Mouse (Mus musculus) gastrocnemius, adult 18-20 months (tissue): ENCODE measurements around the gene Rexo4. TPM values are rescaled to one million over a fixed set of nuclear protein-coding genes. Genes with fewer than 3 reads are reported as not detected.

Source experiments
- DNase-seq: peaks from one replicate; pipeline ENCODE4 v3.0.0; 2021; ENCODE audit warnings: low spot score
- long read RNA-seq, 2 experiments: library from polyadenylated mRNA; stranded (forward); transcript quantifications; one replicate each; pipeline ENCODE4 v2.0.0; 2021
- total RNA-seq, 2 experiments: library from RNA; stranded (reverse); gene quantifications; 2 replicates each; pipeline ENCODE4 v1.2.3; 2021

Gene Rexo4
- 10 to 100 TPM; 14.4 to 14.7 TPM for total RNA-seq
- long read RNA-seq, experiment 1, transcript Rexo4-201 (8 exons, 2,281 nt) = major isoform, 16 of 26 reads
- long read RNA-seq, experiment 1, partial matches to known transcripts = 4 of 26 reads
- long read RNA-seq, experiment 1, other reads (novel, unspliced or antisense) = 5 of 26 reads
- long read RNA-seq, experiment 2, transcript Rexo4-201 (8 exons, 2,281 nt) = major isoform, 19 of 23 reads
- long read RNA-seq, experiment 2, partial matches to known transcripts = 0 of 23 reads
- long read RNA-seq, experiment 2, other reads (novel, unspliced or antisense) = 4 of 23 reads

DNA sequence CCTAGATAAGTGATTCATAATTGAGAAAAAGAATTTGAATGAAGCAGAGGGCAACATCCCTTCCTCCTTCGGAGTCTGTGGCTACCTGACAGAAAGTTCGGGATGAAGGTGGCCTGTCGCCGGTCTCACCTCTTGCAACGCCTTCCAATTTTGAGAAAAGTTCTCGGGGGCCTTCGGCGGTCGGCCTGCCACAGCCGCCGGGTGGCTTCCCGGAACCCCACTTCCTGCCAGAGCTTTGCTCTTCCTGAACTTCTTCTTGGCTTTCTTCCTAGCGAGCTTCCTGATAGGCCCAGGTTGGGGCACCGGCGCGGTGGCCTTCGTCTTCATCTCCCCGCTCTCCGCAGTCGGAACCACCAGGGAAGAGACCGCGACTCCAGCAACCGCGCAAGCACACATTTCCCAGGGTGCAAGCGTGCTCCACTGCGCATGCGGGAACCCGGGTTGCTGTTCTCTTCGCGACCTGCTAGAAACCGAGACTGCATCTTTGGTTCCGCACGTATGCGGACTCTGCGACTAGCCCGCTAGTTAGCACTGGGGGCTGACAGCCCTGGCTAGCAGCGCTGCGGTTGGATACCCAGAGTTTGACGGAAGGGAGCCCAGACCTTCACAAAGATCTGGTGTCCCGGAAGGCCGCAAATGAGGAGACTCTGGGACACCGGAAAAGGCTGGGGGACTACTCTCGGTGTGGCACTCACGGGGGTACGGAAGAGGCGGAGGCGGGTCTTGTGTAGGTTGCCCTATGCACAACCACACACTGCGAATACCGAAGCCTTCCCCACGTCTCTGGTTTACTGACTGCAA is at the start of gene Rexo4:
Rexo4 (minus strand) TSS at position 464 of the 801 bp plus-strand sequence.
- DNase-seq = peak; percentile 94

GRCm38 (mm10) chr2:27009714-27010244 is 45.6 kb upstream of the Rexo4 start, which contains the start of gene Cacfd1:
Gene Cacfd1, plus strand, starts transcription at chr2:27009926.
- peak; percentile 82 for DNase-seq

DNA sequence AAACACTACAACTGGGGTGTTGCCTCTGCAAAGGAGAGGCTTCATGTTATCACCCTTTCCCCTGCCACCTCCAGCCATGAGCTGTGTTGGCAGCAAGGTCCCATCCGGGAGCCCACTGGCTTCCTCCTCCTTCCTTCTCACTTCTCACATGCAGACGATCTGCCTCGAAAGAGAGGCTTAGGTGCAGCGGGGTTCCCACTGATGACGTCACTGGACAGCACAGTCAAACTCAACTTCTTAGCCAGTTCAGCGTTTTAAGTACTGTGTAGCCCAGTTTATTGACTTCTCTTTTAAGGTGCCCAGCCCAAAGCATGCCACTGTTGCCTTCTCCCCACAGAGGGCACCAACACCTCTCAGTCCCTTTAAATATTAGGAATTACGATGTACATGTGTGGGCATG is 43.5 kb upstream of the Rexo4 start:
- DNase-seq = no peak

DNA sequence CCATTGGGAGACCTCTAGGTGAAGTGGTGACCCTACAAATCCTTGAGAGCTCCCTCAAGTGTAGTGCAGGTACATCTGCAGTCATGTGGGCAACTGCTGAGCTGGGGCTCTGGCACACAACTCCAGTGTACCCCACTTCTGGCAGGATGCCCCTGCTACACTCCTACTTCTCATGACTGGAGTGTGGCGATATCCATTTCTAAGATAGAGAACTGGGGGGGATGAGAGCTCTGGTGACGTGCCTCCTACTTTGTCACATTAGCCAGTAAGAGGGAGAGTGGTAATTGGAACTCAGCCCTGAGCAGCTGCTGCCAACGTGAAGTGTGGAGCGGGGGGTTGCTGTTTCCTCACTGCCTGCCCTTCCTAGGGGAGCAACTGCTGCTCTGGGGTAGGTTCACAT is 42.1 kb upstream of the Rexo4 start:
- DNase-seq = no peak

DNA sequence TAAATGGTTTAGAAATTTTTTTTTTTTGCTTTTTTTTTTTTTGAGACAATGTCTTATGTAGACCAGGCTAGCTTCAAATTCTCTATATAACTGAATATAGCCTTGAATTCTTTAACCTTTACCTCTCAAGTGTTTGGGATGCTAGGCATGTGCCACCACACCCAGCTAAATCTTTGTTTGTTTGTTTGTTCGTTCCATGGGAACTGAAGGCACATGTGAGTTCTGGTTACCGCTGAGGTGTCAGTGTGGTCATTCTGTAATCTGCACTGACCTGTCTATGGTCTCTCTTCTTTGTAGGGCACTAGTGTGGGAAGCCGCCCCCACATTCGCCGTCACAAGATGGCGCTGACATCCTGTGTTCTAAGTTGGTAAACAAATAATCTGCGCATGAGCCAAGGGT is 33.8 kb upstream of the Rexo4 start:
- no peak for DNase-seq

DNA sequence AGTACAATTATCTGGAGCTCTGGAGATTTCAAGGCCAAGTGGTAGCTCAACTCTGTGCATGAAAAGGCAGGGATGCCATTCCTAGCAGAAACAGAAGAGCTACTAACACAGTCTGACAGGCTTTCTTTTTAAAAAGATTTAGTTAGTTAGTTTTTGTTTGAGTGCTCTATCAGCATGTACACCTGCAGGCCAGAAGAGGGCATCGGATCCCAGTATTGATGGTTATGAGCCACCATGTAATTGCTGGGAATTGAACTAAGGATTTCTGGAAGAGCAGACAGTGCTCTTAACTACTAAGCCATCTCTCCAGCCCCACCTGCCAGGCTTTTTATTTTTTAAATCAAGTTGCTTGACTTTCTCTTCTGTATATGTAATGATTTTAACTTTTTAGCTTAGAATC is 33.3 kb upstream of the Rexo4 start:
- DNase-seq = no peak

- no peak for DNase-seq
These were observed 29.8 kb upstream of the Rexo4 start for GRCm38 (mm10) chr2:26993936-26994335.

- DNase-seq = no peak
These were observed 20.5 kb upstream of the Rexo4 start for GRCm38 (mm10) chr2:26984640-26985039.

DNA sequence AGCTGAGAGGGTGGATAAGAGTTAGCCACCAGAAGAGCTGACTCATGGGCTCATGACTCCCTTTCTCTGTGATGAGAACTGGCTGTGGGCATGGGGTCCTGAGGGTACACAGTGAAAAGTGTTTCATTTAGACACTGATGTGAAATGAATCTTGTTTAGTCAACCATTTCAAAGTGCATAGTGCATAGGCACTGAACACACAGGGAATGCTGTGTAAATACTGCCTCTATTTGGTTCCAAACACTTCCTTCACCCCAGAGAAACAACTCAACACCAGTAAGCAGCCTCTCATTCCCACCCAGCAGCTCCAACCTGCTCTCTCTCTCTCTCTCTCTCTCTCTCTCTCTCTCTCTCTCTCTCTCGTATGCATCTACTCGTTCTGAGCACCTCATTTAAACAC is 20.0 kb upstream of the Rexo4 start:
- DNase-seq = no peak

DNA sequence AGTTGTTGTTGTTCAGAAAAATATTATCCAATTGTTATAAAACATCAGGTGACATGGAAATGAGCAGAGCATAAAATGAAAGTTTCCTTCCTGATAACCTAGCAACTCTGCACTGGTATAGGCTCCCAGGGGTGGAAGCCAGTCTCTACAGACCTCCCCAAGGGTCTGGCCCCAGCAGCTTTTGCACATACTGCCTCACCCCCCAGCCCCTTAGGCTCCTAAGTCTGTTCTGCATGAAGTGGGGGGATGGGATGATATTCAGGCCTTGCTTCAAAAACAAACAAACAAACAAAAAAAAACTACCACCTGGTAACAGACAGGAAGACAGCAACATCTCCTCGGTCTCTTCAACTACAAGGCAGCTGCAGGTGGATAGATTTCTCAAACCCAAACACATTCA is 16.2 kb upstream of the Rexo4 start:
- DNase-seq = no peak

DNA sequence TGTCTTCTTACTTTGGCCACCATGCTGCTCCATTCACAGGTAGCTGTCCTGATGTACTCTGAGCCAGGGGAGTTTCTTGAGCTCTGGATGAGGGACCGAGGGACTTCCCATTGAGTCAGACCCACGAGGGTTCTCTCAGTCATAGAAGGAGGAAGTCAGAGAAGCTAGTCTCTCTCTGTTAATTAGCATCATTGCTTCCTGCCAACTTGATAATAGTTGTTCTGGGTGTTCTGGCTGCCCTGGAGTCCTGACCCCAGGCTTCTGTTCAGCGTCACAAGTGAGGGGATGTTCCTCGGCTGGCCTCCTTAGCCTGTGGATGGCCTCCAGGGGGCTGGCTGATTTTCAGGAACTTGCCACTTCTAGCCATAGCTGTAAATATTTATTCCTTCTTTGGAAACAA is 9.8 kb upstream of the Rexo4 start:
- no peak for DNase-seq

- DNase-seq = no peak
These were observed 8.9 kb upstream of the Rexo4 start, which contains the start of gene Adamts13 for GRCm38 (mm10) chr2:26973116-26973515. Gene Adamts13, plus strand, starts transcription at chr2:26973416.

DNA sequence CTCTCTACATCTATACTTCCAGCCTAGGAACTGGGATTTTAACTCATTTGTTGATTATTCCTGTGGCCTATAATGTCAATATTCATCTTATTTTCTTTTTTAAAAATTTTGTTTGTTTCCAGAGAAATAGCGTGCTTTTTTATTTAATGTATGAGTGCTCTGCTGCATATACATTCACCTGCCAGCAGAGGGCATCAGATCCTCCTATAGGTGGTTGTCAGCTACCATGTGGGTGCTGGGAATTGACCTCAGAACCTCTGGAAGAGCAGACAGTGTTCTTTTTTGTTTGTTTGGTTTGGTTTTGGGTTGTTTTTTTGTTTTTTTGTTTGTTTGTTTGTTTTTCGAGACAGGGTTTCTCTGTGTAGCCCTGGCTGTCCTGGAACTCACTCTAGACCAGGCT is 3.1 kb upstream of the Rexo4 start:
- no peak for DNase-seq

DNA sequence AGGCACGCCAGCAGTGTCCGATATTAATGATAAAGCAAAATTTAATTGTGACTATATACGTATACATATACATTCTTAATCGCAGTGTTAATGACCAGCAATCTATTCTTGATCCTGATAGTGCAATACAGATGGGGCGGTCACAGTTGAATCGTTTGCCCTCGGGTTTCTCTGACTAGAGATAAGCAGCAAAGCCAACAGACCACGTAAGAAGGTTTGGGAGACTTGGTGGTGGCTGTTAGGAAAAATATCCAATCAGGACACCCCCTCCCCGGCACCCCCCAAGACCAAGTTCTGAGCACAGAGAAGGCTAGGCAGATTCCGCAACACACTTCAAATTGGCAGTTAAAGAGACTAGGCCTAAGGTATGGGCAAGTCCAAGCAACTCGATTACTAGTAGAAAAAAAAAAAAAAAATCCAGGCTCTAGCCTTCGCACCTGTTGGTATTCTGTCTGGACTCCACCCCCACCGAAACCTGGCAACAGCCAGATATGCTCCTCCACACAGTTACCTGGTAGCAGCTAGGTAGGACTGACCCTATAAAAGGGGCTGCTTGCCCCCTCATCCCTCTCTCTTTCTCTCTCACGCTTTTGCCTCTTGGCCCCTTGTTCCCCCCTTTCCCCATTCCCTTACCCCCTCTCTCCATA is 661 bp upstream of the Rexo4 start:
- DNase-seq = no peak

DNA sequence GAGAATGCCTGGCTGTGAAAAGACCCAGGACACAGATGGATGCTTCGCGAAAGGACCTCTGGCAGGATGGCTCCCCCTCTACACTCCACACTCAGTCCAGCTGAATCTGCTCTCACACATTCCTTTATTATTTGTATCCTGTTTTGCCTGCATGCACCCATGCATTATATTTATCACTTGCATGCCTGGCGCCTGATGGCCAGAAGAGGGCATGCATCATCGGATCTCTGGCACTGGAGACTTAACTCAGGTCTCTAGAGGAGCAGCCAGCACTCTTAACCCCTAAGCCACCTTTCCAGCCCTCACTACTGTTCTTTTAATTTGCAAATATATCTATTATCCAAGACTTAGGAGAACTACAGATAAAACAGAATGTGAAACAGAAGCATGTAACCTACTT is 3.4 kb downstream of the Rexo4 start:
- no peak for DNase-seq

GRCm38 (mm10) chr2:26957488-26957859 is 6.7 kb downstream of the Rexo4 start:
- no peak for DNase-seq

DNA sequence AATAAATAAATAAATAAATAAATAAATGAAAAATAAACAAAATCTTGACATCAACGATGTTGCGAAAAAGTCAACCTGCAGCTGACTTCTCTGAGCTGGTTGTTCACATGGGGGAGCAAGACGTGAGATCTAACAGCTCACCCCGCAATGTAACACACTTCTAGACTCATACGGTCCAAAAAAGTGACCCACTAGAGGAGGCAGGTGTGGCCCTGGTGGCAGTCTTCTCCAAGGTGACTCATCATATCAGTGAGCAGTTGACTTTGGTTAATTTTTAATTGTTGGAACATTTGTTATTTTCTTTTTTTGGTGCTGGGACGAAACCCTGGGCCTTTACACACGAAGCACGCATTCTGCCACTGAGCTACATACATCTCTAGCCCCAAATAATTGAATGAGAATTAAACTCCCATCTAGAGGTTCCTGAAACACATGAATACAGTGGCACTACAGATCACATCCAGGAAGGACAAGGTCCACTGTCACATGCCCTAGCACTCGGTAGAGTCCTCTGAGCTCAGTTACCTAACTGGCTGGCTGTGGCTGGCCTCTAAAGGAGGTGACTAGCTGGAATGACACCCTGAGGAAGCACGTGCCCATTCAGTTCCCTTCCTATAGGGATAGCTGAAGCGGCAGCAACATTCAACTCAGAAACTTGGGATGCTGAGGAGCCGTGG is 7.2 kb downstream of the Rexo4 start:
- DNase-seq = no peak

- no peak for DNase-seq
These were observed 9.3 kb downstream of the Rexo4 start for GRCm38 (mm10) chr2:26954735-26955395.

DNA sequence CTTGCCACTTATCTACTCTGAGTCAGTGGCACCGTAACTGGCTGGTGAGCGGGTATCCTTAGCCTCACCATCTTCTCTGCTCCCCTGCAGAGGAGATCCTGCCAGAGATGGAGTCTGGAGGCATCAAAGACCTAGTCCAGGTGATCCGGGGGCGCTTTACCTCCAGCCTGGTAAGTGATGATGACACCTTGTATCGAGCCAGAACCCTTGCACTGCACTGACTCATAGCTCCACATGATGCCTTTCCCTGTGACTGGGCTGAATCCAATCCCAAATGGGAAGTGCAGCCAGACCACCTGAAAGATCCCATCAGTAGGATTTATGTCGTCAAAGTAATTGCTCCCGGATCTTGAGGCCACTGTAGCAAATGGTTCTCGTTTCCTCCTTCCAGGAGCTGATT is 11.3 kb downstream of the Rexo4 start:
- no peak for DNase-seq

- DNase-seq = no peak
These were observed 12.0 kb downstream of the Rexo4 start for GRCm38 (mm10) chr2:26952193-26952592.

- no peak for DNase-seq
These were observed 12.8 kb downstream of the Rexo4 start for GRCm38 (mm10) chr2:26951346-26951905.
